Mouse (Mus musculus) lung, postnatal 0 days (tissue): Measurements from ENCODE around the gene Rhof.

Source experiments
- CTCF ChIP-seq: IDR thresholded peaks from 2 replicates; pipeline ENCODE4 v1.5.1; 2016; ENCODE audit warnings: antibody characterized with exemption, mild to moderate bottlenecking
- EP300 ChIP-seq: IDR thresholded peaks from 2 replicates; pipeline ENCODE4 v1.6.1; 2016; ENCODE audit warnings: antibody characterized with exemption, mild to moderate bottlenecking, control low read depth

- TF ChIP-seq CTCF (no peak), EP300 (no peak)
Observed at GRCm38 (mm10) chr5:123141555-123142160, 9.2 kb upstream of the Rhof start.
